Mouse (Mus musculus) E14TG2a.4 (cell line): ENCODE measurements around the gene Farp2.
A peak's percentile ranks its signal among the peaks of the same experiment; 100 is the strongest.

Experiments used
- H3K27me3 ChIP-seq: 2 replicates; pipeline ENCODE4 v1.6.1; 2014; ENCODE audit warnings: low read length, control low read depth; ENCODE audit not compliant: insufficient read depth
- H3K36me3 ChIP-seq: 2 replicates; pipeline ENCODE4 v1.6.1; 2014; ENCODE audit warnings: low read length, control low read depth; ENCODE audit not compliant: insufficient read depth
- H3K4me1 ChIP-seq: replicated peaks from 2 replicates; pipeline ENCODE4 v1.6.1; 2014; ENCODE audit warnings: low read depth, low read length, control low read depth
- H3K4me3 ChIP-seq: replicated peaks from 2 replicates; pipeline ENCODE4 v1.5.1; 2014; ENCODE audit warnings: mild to moderate bottlenecking, low read length
- H3K9me3 ChIP-seq: 2 replicates; pipeline ENCODE4 v1.6.1; 2014; ENCODE audit warnings: low read length, control low read depth
- CTCF ChIP-seq: conservative IDR thresholded peaks from 2 replicates; pipeline ENCODE4 v1.5.1; 2014; ENCODE audit warnings: low read length
- NANOG ChIP-seq: IDR thresholded peaks from 2 replicates; pipeline ENCODE4 v1.6.1; 2014; ENCODE audit warnings: borderline replicate concordance, low read length, mixed read lengths
- POU5F1 ChIP-seq: IDR thresholded peaks from 2 replicates; pipeline ENCODE4 v1.6.1; 2014; ENCODE audit warnings: low read length, borderline replicate concordance

Farp2 gene

GRCm38 (mm10) chr1:93511585-93512350, at the start of gene Farp2:
TSS of gene Farp2 (plus strand) at chr1:93512079.
- no peaks in the 10 kb centered on the region for H3K9me3 ChIP-seq
- peak within 1 kb of the TSS; percentile 87 for H3K4me3 ChIP-seq
- peaks cover 20% of the 10 kb centered on the region for H3K4me1 ChIP-seq
- H3K36me3 ChIP-seq = peaks cover 33% of the 10 kb centered on the region
- TF ChIP-seq CTCF (no peak), POU5F1 (no peak)
- peaks cover 20% of the 10 kb centered on the region for H3K27me3 ChIP-seq

GRCm38 (mm10) chr1:93465066-93465465, 46.8 kb upstream of the Farp2 start:
- Histone ChIP-seq H3K36me3 (peaks cover 73% of the 10 kb centered on the region), H3K9me3 (no peaks in the 10 kb centered on the region), H3K27me3 (no peaks in the 10 kb centered on the region), H3K4me1 (peaks cover 23% of the 10 kb centered on the region), H3K4me3 (no peak overlapping the region)
- TF ChIP-seq NANOG (no peak), POU5F1 (no peak), CTCF (no peak)

GRCm38 (mm10) chr1:93465746-93466145, 46.1 kb upstream of the Farp2 start:
- Histone ChIP-seq H3K4me3 (no peak overlapping the region), H3K4me1 (peaks cover 23% of the 10 kb centered on the region), H3K27me3 (no peaks in the 10 kb centered on the region), H3K9me3 (no peaks in the 10 kb centered on the region), H3K36me3 (peaks cover 79% of the 10 kb centered on the region)
- TF ChIP-seq NANOG (no peak), CTCF (no peak), POU5F1 (no peak)

- TF ChIP-seq POU5F1 = no peak
- TF ChIP-seq CTCF = no peak
- TF ChIP-seq NANOG = no peak
- no peaks in the 10 kb centered on the region for H3K9me3 ChIP-seq
- H3K27me3 ChIP-seq = no peaks in the 10 kb centered on the region
Measured at GRCm38 (mm10) chr1:93468626-93469025, 43.3 kb upstream of the Farp2 start.

GRCm38 (mm10) chr1:93475694-93476093, 36.2 kb upstream of the Farp2 start:
- Histone ChIP-seq H3K36me3 (peaks cover 12% of the 10 kb centered on the region; the same call in 1 of the 2 replicates), H3K4me1 (peaks cover 28% of the 10 kb centered on the region), H3K9me3 (no peaks in the 10 kb centered on the region), H3K4me3 (no peak overlapping the region), H3K27me3 (no peaks in the 10 kb centered on the region)
- no peak for TF ChIP-seq CTCF
- TF ChIP-seq NANOG = no peak
- no peak for TF ChIP-seq POU5F1

More at GRCm38 (mm10) chr1:93468626-93469025, 43.3 kb upstream of the Farp2 start:
- H3K4me1 ChIP-seq = peaks cover 18% of the 10 kb centered on the region
- H3K36me3 ChIP-seq = peaks cover 67% of the 10 kb centered on the region
- H3K4me3 ChIP-seq = no peak overlapping the region

- Histone ChIP-seq H3K36me3 (peaks cover 11% of the 10 kb centered on the region; the same call in 1 of the 2 replicates), H3K27me3 (no peaks in the 10 kb centered on the region), H3K4me3 (peak overlapping the region; percentile 96), H3K4me1 (peaks cover 40% of the 10 kb centered on the region), H3K9me3 (no peaks in the 10 kb centered on the region)
- TF ChIP-seq CTCF (no peak; the same call in 1 of the 2 replicates), NANOG (no peak), POU5F1 (no peak)
Measured at GRCm38 (mm10) chr1:93477758-93478585, 33.9 kb upstream of the Farp2 start.

- Histone ChIP-seq H3K27me3 (no peaks in the 10 kb centered on the region), H3K4me3 (peak within 1 kb of the TSS; percentile 96), H3K4me1 (peaks cover 43% of the 10 kb centered on the region), H3K36me3 (peaks cover 11% of the 10 kb centered on the region; the same call in 1 of the 2 replicates), H3K9me3 (no peaks in the 10 kb centered on the region)
- TF ChIP-seq NANOG (no peak), CTCF (no peak), POU5F1 (no peak)
Measured at GRCm38 (mm10) chr1:93478586-93479475, 33.0 kb upstream of the Farp2 start, which contains the start of gene Hdlbp. TSS of gene Hdlbp (minus strand) at chr1:93478815.
